Mouse (Mus musculus): ENCODE data around the gene Pgm1. TPM values are rescaled to one million over a fixed set of nuclear protein-coding genes. Genes with fewer than 3 reads are reported as not detected.

The Pgm1 gene
- 57.6 and 80.7 TPM in 2 replicates for polyA plus RNA-seq (2015; fragmentation: Nextera tagmentation; extraction: Ambion mirVana)

DNA sequence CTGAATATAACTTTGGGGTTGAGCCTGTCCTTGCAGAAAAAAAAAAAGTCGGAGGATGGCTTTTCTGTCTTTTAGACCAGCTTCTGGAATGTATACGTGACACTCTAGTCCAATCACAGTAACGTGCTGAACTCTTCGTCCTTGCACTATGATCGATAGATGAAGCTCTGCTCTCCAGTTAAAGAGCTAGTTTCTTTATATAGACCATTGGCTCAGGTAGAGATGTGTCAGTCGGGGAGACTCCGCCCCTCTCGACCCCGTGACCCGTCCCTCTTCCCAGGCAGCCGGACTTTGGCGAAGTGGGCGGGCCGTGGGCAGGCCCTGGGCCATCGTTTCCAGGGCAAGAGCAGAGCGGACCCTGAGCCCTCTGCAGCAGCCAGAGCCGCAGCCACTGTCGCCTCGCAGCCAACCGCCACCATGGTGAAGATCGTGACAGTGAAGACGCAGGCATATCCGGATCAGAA, at the start of gene Pgm1:
Gene Pgm1 (plus strand): TSS at position 266 of the 464 bp plus-strand sequence.
- no peaks in the 10 kb centered on the region for H3K27me3 ChIP-seq
- WGBS = 3% methylated on average over 23 of the region's 23 CpGs
- peak within 1 kb of the TSS; percentile 89 for H3K27ac ChIP-seq
- no peaks in the 10 kb centered on the region for H3K9me3 ChIP-seq
- ATAC-seq (ENCODE audit: insufficient number of reproducible peaks, low FRiP score, low TSS enrichment, low read depth) = peak; percentile 81
- peak within 1 kb of the TSS; percentile 89 for H3K4me2 ChIP-seq
- H3K4me1 ChIP-seq = peaks cover 19% of the 10 kb centered on the region
- peak within 1 kb of the TSS; percentile 65 for H3K4me3 ChIP-seq
- peak within 1 kb of the TSS; percentile 57 for H3K9ac ChIP-seq
- no peaks in the 10 kb centered on the region for H3K36me3 ChIP-seq

DNA sequence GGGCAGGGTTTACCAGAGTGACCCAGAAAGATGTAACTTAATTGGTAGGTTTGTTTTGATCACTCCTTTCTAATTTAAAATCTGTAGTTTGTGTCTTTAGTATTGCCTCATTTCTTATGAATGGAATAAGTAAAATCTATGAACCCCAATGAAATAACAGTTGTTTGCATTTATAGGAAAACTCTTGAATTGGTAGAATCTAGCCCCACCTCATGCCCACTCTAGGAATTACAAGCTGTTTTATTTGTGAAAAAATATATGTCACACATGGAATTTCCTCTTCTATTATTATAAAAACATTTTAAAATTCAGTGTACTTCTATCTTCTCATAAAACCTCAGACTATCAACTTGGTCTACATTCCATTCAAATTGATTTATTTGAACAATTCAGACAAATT, 47.3 kb upstream of the Pgm1 start:
- H3K4me3 ChIP-seq = no peak overlapping the region
- no peak overlapping the region for H3K4me2 ChIP-seq
- H3K9me3 ChIP-seq = no peaks in the 10 kb centered on the region
- no peaks in the 10 kb centered on the region for H3K36me3 ChIP-seq
- no peak for ATAC-seq (ENCODE audit: insufficient number of reproducible peaks, low FRiP score, low TSS enrichment, low read depth)
- H3K9ac ChIP-seq = no peak overlapping the region
- H3K27ac ChIP-seq = no peak overlapping the region
- H3K4me1 ChIP-seq = no peaks in the 10 kb centered on the region
- no peaks in the 10 kb centered on the region for H3K27me3 ChIP-seq

GRCm38 (mm10) chr4:99882405-99882804, 46.8 kb upstream of the Pgm1 start:
- Histone ChIP-seq H3K4me1 (no peaks in the 10 kb centered on the region), H3K27me3 (no peaks in the 10 kb centered on the region), H3K36me3 (no peaks in the 10 kb centered on the region), H3K27ac (no peak overlapping the region), H3K9ac (no peak overlapping the region), H3K4me2 (no peak overlapping the region), H3K4me3 (no peak overlapping the region), H3K9me3 (no peaks in the 10 kb centered on the region)
- no peak for ATAC-seq (ENCODE audit: insufficient number of reproducible peaks, low FRiP score, low TSS enrichment, low read depth)

DNA sequence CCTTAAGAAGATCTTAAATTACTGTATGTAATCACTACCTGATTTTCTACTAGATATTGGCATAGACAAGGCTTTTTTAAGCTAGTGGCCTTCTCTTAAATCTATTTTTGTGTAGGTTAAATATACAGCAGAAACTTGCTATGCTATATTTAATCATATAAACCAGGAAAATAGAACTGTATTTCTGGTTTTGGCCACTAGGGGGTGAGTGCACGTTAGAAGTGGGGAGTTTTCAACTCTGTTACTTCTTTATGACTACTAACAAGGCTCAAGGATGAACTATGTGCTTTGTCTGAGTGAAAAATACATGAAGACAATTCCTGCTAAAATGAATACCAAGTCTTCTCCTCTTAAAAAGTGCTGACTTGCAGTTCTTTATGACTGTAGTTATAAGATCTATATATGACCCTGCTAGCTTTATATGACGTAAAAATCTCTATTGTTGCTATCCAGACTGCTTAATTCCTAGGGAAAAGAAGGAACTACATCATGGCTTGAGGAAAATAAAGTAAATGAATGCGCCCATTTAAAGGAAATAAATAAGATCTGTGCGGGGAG, 15.2 kb upstream of the Pgm1 start:
- Histone ChIP-seq H3K4me2 (no peak overlapping the region), H3K4me1 (no peaks in the 10 kb centered on the region), H3K4me3 (no peak overlapping the region), H3K36me3 (0 out of 2 replicates have a peak, but pooled peaks cover 6% of the 10 kb centered on the region), H3K27me3 (no peaks in the 10 kb centered on the region), H3K9ac (no peak overlapping the region), H3K27ac (no peak overlapping the region), H3K9me3 (no peaks in the 10 kb centered on the region)
- ATAC-seq (ENCODE audit: insufficient number of reproducible peaks, low FRiP score, low TSS enrichment, low read depth) = no peak
- 66% methylated on average over 4 of the region's 4 CpGs for WGBS

GRCm38 (mm10) chr4:99926380-99926779, 2.8 kb upstream of the Pgm1 start:
- H3K9ac ChIP-seq = no peak overlapping the region
- H3K4me1 ChIP-seq = peaks cover 19% of the 10 kb centered on the region
- no peak for ATAC-seq (ENCODE audit: insufficient number of reproducible peaks, low FRiP score, low TSS enrichment, low read depth)
- no peaks in the 10 kb centered on the region for H3K27me3 ChIP-seq
- no peaks in the 10 kb centered on the region for H3K9me3 ChIP-seq
- no peak overlapping the region for H3K4me3 ChIP-seq
- no peak overlapping the region for H3K27ac ChIP-seq
- 82% methylated on average over 4 of the region's 4 CpGs for WGBS
- H3K36me3 ChIP-seq = no peaks in the 10 kb centered on the region
- no peak overlapping the region for H3K4me2 ChIP-seq

DNA sequence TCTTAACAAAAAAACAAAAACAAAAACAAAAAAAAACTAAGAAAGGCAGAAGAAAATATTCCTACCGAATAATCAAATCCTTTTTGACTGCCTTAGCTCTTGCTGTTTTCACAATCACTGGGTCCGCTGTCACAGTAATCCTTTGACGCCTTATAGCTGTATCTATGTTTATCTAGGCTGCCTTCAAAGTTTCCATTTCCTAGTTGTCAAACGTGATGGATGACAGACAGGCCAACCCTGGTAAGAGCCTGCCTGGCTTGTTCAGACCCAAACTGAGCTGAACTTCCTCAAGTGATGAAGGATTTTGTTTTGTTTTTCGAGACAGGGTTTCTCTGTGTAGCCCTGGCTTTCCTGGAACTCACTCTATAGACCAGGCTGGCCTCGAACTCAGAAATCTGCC, 693 bp upstream of the Pgm1 start:
- 72% methylated on average over 6 of the region's 6 CpGs for WGBS
- no peak overlapping the region for H3K4me2 ChIP-seq
- H3K4me1 ChIP-seq = peaks cover 19% of the 10 kb centered on the region
- no peak for ATAC-seq (ENCODE audit: insufficient number of reproducible peaks, low FRiP score, low TSS enrichment, low read depth)
- no peaks in the 10 kb centered on the region for H3K27me3 ChIP-seq
- no peaks in the 10 kb centered on the region for H3K36me3 ChIP-seq
- H3K9ac ChIP-seq = no peak overlapping the region
- no peak overlapping the region for H3K27ac ChIP-seq
- H3K9me3 ChIP-seq = no peaks in the 10 kb centered on the region
- no peak overlapping the region for H3K4me3 ChIP-seq

DNA sequence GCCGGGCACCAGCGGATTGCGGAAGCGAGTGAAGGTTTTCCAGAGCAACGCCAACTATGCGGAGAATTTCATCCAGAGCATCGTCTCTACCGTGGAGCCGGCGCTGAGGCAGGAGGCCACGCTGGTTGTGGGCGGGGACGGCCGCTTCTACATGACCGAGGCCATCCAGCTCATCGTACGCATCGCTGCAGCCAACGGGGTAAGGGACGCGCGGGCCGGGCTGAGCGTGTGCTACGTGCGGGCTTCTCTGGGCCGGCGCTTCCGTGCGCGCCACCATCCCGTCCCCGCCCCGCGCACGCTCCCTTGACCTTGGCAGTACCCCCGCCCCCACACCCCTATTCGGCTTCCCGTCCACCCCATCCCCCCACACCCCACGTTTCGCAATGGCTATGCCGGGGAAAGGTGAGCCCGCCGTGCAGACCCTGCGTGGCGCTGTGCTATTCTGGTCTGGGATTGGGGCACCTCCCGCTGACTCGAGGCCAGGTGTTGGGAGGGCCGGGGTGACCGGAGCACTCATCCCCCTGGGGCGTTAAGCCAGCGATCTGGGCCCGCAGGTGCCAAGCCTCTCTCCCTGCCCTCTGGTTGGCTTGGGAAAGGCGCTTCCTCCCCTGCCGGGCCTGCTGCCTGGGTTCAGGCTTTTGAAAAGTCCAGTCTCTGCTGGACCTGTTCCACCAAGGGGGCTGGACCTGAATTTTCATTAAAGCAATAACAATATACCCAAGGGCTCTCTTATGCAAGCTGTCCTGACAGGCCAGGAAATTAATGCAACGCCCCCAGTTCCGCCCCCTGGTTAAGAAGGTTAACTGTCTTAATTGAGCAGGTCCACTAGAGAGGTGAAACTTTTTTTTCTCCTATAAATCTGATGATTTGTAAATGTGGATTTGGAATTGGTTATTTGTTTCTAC, 651 bp downstream of the Pgm1 start, which contains the start of gene Itgb3bp:
Gene Itgb3bp (minus strand): TSS at position 201 of the 905 bp plus-strand sequence.
- Histone ChIP-seq H3K4me1 (peaks cover 19% of the 10 kb centered on the region), H3K9ac (peak within 1 kb of the TSS; percentile 57), H3K4me3 (peak within 1 kb of the TSS; percentile 65), H3K9me3 (no peaks in the 10 kb centered on the region), H3K4me2 (peak within 1 kb of the TSS; percentile 89), H3K27ac (peak within 1 kb of the TSS; percentile 89), H3K27me3 (no peaks in the 10 kb centered on the region), H3K36me3 (no peaks in the 10 kb centered on the region)
- peak; percentile 82 for ATAC-seq (ENCODE audit: insufficient number of reproducible peaks, low FRiP score, low TSS enrichment, low read depth)
- under 1% methylated on average over 57 of the region's 57 CpGs for WGBS

GRCm38 (mm10) chr4:99930518-99931239, 1.5 kb downstream of the Pgm1 start:
- peak overlapping the region; percentile 89 for H3K4me2 ChIP-seq
- H3K27me3 ChIP-seq = no peaks in the 10 kb centered on the region
- no peak for ATAC-seq (ENCODE audit: insufficient number of reproducible peaks, low FRiP score, low TSS enrichment, low read depth)
- WGBS = 36% methylated on average over 10 of the region's 10 CpGs
- peak overlapping the region; percentile 65 for H3K4me3 ChIP-seq
- peak overlapping the region; percentile 57; the same call in 1 of the 2 replicates for H3K27ac ChIP-seq
- no peak overlapping the region for H3K9ac ChIP-seq
- H3K36me3 ChIP-seq = no peaks in the 10 kb centered on the region
- H3K9me3 ChIP-seq = no peaks in the 10 kb centered on the region
- H3K4me1 ChIP-seq = peaks cover 19% of the 10 kb centered on the region

DNA sequence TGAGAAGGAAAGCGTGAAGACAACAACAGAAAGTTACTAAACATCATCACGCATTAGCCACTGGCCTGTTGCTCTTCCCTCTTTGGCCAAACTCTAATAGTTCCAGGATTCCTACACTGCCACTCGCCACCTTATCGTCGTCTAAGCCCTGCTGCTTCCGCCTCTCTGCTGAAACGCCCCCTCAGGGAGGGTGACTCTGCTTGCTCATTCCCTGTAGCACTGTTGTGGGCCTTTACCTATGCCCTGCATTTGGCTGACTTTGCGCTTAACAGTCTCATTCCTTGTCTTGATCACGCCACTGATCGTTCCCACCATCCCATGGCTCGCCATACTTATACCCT, 2.0 kb downstream of the Pgm1 start:
- Histone ChIP-seq H3K27me3 (no peaks in the 10 kb centered on the region), H3K27ac (peak overlapping the region; percentile 57; the same call in 1 of the 2 replicates), H3K4me1 (peaks cover 19% of the 10 kb centered on the region), H3K36me3 (no peaks in the 10 kb centered on the region), H3K4me3 (peak overlapping the region; percentile 65; the same call in 1 of the 2 replicates), H3K9me3 (no peaks in the 10 kb centered on the region), H3K9ac (no peak overlapping the region), H3K4me2 (peak overlapping the region; percentile 89)
- no peak for ATAC-seq (ENCODE audit: insufficient number of reproducible peaks, low FRiP score, low TSS enrichment, low read depth)
- 80% methylated on average over 11 of the region's 11 CpGs for WGBS

- no peak overlapping the region for H3K4me2 ChIP-seq
- ATAC-seq (ENCODE audit: insufficient number of reproducible peaks, low FRiP score, low TSS enrichment, low read depth) = no peak
- WGBS = 77% methylated on average over 4 of the region's 4 CpGs
- H3K9ac ChIP-seq = no peak overlapping the region
- no peak overlapping the region for H3K4me3 ChIP-seq
- H3K36me3 ChIP-seq = no peaks in the 10 kb centered on the region
- no peaks in the 10 kb centered on the region for H3K27me3 ChIP-seq
- peaks cover 19% of the 10 kb centered on the region for H3K4me1 ChIP-seq
- H3K27ac ChIP-seq = no peak overlapping the region
- no peaks in the 10 kb centered on the region for H3K9me3 ChIP-seq
These were observed 2.6 kb downstream of the Pgm1 start for GRCm38 (mm10) chr4:99931807-99932206.

GRCm38 (mm10) chr4:99934859-99935258, 5.6 kb downstream of the Pgm1 start:
- WGBS = 69% methylated on average over 7 of the region's 7 CpGs
- ATAC-seq (ENCODE audit: insufficient number of reproducible peaks, low FRiP score, low TSS enrichment, low read depth) = no peak
- H3K27me3 ChIP-seq = no peaks in the 10 kb centered on the region
- H3K9ac ChIP-seq = no peak overlapping the region
- H3K36me3 ChIP-seq = peaks cover 6% of the 10 kb centered on the region; the same call in 1 of the 2 replicates
- H3K4me2 ChIP-seq = no peak overlapping the region
- no peaks in the 10 kb centered on the region for H3K9me3 ChIP-seq
- peaks cover 16% of the 10 kb centered on the region for H3K4me1 ChIP-seq
- H3K27ac ChIP-seq = no peak overlapping the region
- no peak overlapping the region for H3K4me3 ChIP-seq

GRCm38 (mm10) chr4:99936278-99936677, 7.1 kb downstream of the Pgm1 start:
- Histone ChIP-seq H3K27ac (no peak overlapping the region), H3K4me1 (peaks cover 4% of the 10 kb centered on the region), H3K4me3 (no peak overlapping the region), H3K9ac (no peak overlapping the region), H3K4me2 (no peak overlapping the region), H3K27me3 (no peaks in the 10 kb centered on the region), H3K9me3 (no peaks in the 10 kb centered on the region), H3K36me3 (peaks cover 6% of the 10 kb centered on the region; the same call in 1 of the 2 replicates)
- 87% methylated on average over 5 of the region's 5 CpGs for WGBS
- no peak for ATAC-seq (ENCODE audit: insufficient number of reproducible peaks, low FRiP score, low TSS enrichment, low read depth)

Data from limb, embryonic 15.5 days (tissue).